Comparison of ENCODE assay signal across 8 mouse cellular contexts in genomic region chr9:77750133-77751060, GRCm38 (mm10). TPM values are rescaled to one million over a fixed set of nuclear protein-coding genes. Genes with fewer than 3 reads are reported as not detected.
DNase-seq lines count a peak whose midpoint lies in the region; ATAC-seq lines count a peak whose summit lies in the region.

No protein-coding gene starts in this region.

- peak; percentile 85 for ATAC-seq in inflammation-experienced regulatory T-cells, adult 6 months
- ATAC-seq in megakaryocyte progenitor cell, adult 5-6 weeks (replicated peaks; ENCODE audit: poor library complexity), result peak; percentile 64

- peak; percentile 97 to 99 for DNase-seq in adrenal gland, adult (ENCODE audit: inconsistent age in 2 of 2, low spot score in 1 of 2)
- peak; percentile 92 for DNase-seq in embryo, embryonic 10 days (ENCODE audit: low spot score)
- peak; percentile 94 for DNase-seq in gastrocnemius, postnatal 10 days
- DNase-seq in left cerebral cortex, postnatal 10 days (ENCODE audit: extremely low spot score in 1 of 2, low spot score in 2 of 2), result peak; percentile 93 to 98
- DNase-seq in right cerebral cortex, postnatal 10 days (ENCODE audit: low spot score in 2 of 2), result peak; percentile 97
- DNase-seq in urinary bladder, postnatal 14 days (ENCODE audit: low spot score), result peak; percentile 95

- intact Hi-C loops in left cerebral cortex, postnatal 10 days (cut with DNase I), result loop anchor here (5.0 to 10.0 kb wide), 2 partner anchors 93 to 156 kb away; no protein-coding TSS in a partner anchor

RNA-seq across cellular contexts. Expression of gene Gclc, which starts 3.9 kb away (rescaled TPM):
- total RNA-seq in gastrocnemius, postnatal 10 days (2021), result 1 to 10 TPM; 5.0 to 7.7 TPM
- 10 to 100 TPM in 2 of 3 experiments, 1 to 10 TPM in 1; 7.6 to 11.1 (median 10.8) TPM for polyA plus RNA-seq in inflammation-experienced regulatory T-cells, adult 6 months (2017; shearing (Covaris generic))
- total RNA-seq in left cerebral cortex, postnatal 10 days (2021), result 10 to 100 TPM; 32.1 to 32.7 TPM
- total RNA-seq in megakaryocyte progenitor cell, adult 5-6 weeks (2015), result 43.5 and 54.8 TPM in 2 replicates
- 38.5 and 47.2 TPM in 2 replicates for total RNA-seq in megakaryocyte progenitor cell, adult 5-6 weeks (2017)

Comparison
In these comparisons a context has a peak if more than half of its experiments do, and no peak if none do; other contexts are left out.
1. Peak in every context shown above with its lines: DNase-seq and ATAC-seq.